Mouse (Mus musculus) adrenal gland, postnatal 10 days (tissue): ENCODE data around the gene Hdlbp. TPM values are rescaled to one million over a fixed set of nuclear protein-coding genes. Genes with fewer than 3 reads are reported as not detected.
A peak's percentile ranks its signal among the peaks of the same experiment; 100 is the strongest.

ENCODE experiments used
- DNase-seq: peaks from one replicate; pipeline ENCODE4 v3.0.0; 2021; ENCODE audit warnings: mixed read lengths
- total RNA-seq, 2 experiments: library from RNA; stranded (reverse); gene quantifications; 2 replicates each; pipeline ENCODE4 v1.2.3; 2021

The Hdlbp gene
- total RNA-seq, 2 experiments from 2014 or later = 310 to 325 TPM

- DNase-seq = peak; percentile 92
Measured at GRCm38 (mm10) chr1:93445111-93445821, 33.3 kb downstream of the Hdlbp start.

DNA sequence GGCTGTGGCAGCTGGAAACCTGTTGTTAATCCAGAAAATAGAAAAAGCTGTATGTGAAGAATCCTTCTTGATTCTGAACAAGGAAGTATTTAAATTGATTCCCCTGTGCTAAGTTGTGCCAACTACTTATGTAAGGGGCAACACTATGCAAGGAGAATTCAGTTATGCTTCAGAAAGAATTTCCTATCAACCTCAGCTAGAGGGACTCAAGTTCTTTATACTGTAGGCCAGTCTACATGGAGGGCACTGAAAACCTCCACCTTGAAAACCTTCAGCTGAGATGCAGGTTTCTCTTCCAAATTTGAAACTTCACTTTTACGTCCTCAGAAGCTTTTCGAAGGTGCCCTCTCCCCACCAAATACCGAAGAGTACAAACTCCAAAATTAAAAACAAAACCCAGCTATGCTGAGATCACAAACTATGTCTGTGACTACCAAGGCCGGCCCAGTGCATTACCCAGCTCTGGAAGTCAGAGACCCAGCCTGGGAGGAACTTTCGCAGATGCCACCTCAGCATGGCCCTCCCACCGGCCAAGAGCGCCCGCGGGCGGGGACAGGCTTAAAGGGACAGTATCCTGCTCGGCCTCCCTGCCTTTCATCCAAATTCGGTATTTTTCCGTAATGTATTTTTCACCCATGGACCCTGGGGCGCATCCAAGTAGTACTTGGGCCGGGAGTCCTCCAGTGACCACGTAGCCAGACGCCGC is 34.1 kb downstream of the Hdlbp start:
- peak; percentile 93 for DNase-seq

GRCm38 (mm10) chr1:93439321-93439720 is 39.3 kb downstream of the Hdlbp start:
- no peak for DNase-seq

DNA sequence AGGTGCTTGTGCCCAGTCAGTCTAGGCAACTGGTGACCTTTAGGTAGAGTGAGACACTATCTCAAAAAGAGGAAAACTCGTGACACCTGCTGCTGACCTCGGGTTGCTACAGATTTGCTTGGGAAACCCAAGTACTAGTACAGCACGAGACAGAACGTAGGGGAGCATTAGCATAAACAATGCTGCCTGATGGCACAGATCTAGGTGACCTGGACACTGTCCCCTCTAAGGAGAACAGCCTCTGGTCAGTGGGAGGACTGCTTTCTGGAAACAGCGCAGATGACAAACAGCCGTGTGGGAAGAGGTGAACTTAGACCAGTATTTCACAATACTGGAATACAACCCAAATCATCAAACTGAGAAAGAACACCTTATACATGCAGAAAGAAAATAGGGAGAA is 46.5 kb downstream of the Hdlbp start:
- DNase-seq = no peak

DNA sequence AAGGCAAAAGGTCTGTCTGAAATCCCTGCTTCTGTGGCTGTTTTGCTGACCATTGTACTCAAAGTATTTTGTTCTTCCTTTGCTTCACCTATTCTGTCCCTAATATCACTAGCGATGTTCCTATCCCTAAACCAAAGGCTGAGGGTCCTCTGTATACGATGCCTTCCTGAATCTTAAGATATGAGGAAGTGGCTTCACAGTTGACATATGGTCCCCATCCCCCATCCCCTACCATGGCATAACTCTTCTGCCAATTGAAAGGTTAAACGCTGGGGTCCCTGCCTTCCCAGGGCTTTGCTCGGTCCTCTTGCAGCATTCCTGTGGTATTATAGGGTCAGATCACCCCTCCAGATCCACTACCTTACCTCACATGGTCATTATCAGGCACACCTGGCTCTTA is 75.2 kb downstream of the Hdlbp start:
- no peak for DNase-seq

- peak; percentile 21 for DNase-seq
Measured at GRCm38 (mm10) chr1:93401191-93402052, 77.2 kb downstream of the Hdlbp start.

DNA sequence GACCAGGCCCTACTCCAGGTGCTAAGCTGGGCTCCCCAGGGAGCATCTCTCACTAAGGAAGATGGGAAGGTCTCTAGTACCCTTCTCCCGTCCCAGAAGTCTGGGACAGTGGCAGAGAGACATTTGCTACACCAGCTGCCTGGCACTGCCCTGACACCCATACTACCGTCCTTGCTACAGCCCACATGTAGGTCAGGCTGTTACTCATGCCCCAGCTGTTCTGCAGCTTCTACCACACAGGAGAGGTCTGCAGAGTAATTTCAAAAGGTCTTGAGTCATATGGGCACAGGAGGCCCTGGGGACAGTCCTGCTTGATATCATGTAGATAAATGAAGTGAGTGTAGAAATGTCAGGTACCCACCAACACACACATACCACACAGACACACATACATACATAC is 89.7 kb downstream of the Hdlbp start:
- DNase-seq = no peak

DNA sequence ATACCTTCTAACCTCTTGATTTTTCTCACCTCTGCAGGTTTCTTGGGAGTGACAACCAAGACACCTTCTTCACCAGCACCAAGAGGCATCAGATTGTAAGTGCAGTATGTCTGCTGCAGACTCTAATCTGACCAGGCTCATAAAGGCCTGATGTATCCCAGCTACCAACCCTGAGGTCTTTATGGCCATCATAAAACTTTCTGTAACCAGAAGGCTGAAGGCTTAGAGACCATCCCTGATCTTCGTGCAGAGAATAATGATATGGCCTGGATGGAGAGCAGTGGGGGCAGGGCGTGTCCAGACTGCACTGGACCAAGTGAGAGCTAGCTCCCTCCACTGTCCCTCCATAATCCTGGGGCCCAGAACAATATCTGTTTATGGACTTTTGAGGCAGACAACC is 91.4 kb downstream of the Hdlbp start:
- DNase-seq = no peak

DNA sequence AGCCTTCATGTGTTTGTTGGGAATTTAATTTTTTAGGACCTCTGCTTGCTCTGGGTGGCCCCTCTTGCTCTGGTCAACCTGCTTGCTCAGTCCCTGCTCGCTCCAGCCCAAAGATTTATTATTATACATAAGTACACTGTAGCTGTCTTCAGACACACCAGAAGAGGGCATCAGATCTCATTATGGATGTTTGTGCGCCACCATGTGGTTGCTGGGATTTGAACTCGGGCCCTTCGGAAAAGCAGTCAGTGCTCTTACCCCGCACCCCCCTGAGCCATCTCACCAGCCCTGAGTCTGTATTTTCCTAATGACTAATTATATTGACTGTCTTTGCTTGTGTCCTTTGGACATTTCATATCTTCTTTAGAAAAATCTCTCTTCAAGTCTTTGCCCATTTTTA is 99.5 kb downstream of the Hdlbp start:
- no peak for DNase-seq

DNA sequence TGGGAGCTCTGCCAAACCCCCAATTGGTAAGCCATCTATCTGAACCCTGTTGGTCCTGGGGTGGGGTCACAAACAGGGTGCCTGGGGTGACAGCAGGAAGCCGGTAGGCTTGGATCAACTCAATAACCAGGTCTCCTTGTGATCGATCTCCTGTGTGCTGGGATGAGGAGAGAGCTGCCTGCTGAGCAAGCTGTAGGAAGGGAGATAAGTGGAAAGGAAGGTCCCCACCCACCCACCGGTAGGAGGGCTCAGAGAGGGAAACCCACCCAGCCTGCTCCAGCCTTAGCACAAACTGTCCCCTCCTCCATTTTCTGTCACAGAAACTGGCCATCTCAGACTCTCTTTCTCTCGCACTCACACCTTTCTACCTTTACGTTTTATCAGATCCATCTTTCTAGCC is 101.3 kb downstream of the Hdlbp start:
- no peak for DNase-seq

- no peak for DNase-seq
Measured at GRCm38 (mm10) chr1:93373665-93374064, 105.0 kb downstream of the Hdlbp start, which contains the start of gene Ano7. Gene Ano7 (plus strand): TSS chr1:93373930.

DNA sequence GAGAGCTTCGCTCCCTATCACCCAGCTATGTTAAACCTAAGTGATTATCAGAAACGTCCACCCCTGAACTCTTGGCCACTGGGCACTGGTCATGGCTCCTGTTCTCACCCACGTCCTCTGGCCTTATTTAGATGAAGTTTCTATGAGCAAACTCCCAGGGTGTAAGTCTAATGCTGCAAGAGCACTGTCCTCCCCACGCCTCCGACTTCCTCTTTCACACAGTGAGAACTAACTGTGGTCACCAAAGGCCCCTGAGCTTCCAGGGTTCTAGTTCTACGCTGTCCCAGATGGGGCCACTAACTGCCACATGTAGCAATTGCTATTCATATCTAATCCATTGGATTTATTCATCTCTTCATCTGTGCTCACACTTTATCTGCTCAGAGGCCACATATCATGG is 113.0 kb downstream of the Hdlbp start:
- DNase-seq = no peak

GRCm38 (mm10) chr1:93362661-93363060 is 116.0 kb downstream of the Hdlbp start:
- peak; percentile 19 for DNase-seq

Other genes with a start within 250 kb of the Hdlbp start
- 10 to 100 TPM; 17.3 to 22.5 TPM for gene Sned1, start 243.0 kb downstream of the Hdlbp start, total RNA-seq
- gene Mterf4, start 172.9 kb downstream of the Hdlbp start, total RNA-seq = 10 to 100 TPM; 32.8 to 37.4 TPM
- 10 to 100 TPM; 25.1 to 28.9 TPM for gene Ppp1r7, start 136.0 kb downstream of the Hdlbp start, total RNA-seq
- gene Pask, start 135.3 kb downstream of the Hdlbp start, total RNA-seq = 1 to 10 TPM; 6.1 to 6.5 TPM
- not detected for gene Ano7, start 104.9 kb downstream of the Hdlbp start, total RNA-seq
- 10 to 100 TPM; 17.7 to 20.1 TPM for gene Farp2, start 33.3 kb upstream of the Hdlbp start, total RNA-seq
- gene Stk25, start 179.8 kb upstream of the Hdlbp start, total RNA-seq = 100 to 1,000 TPM; 112 to 134 TPM
- gene Bok, start 206.8 kb upstream of the Hdlbp start, total RNA-seq = 10 to 100 TPM; 17.4 to 21.0 TPM